Mouse (Mus musculus) CH12.LX (cell line): ENCODE data around the gene Smyd3. TPM values are rescaled to one million over a fixed set of nuclear protein-coding genes. Genes with fewer than 3 reads are reported as not detected.

Experiments used
- DNase-seq: peaks from one replicate; pipeline ENCODE4 v3.0.0-alpha.2; 2013; ENCODE audit errors: extremely low read depth
- H3K27ac ChIP-seq: 2 replicates; pipeline ENCODE4 v1.5.1; 2012; ENCODE audit warnings: low read depth, mild to moderate bottlenecking, control low read depth, moderate library complexity; ENCODE audit not compliant: insufficient read depth
- H3K27me3 ChIP-seq: replicated peaks from 2 replicates; pipeline ENCODE3; 2012; ENCODE audit warnings: inconsistent platforms
- H3K36me3 ChIP-seq, 2 experiments: replicated peaks in 1 of 2; 2 replicates each; pipeline versions ENCODE3 to v1.6.1; 2012; ENCODE audit warnings: inconsistent platforms in 1 of 2, low read length in 1 of 2, mild to moderate bottlenecking in 1 of 2, mixed read lengths in 1 of 2, moderate library complexity in 1 of 2; ENCODE audit not compliant: control insufficient read depth in 1 of 2, insufficient read depth in 1 of 2
- H3K4me1 ChIP-seq, 2 experiments: 2 replicates each; pipeline ENCODE4 v1.6.1; 2012; ENCODE audit warnings: inconsistent platforms in 1 of 2, moderate library complexity in 1 of 2; ENCODE audit not compliant: insufficient read depth in 2 of 2, control insufficient read depth in 1 of 2
- H3K4me2 ChIP-seq: 2 replicates; pipeline ENCODE4 v1.6.1; 2012; ENCODE audit warnings: low read depth, mild to moderate bottlenecking, control low read depth; ENCODE audit not compliant: poor library complexity, insufficient read depth, severe bottlenecking
- H3K4me3 ChIP-seq, 3 experiments: fragments of 150-350 bp in 1 of 3; sonication (generic) in 1 of 3; replicated peaks in 1 of 3; 2 replicates each; pipeline versions ENCODE3 to v1.5.1; 2011 to 2012; ENCODE audit warnings: low read depth in 2 of 3, low read length in 2 of 3, mild to moderate bottlenecking in 2 of 3, moderate library complexity in 2 of 3, control low read depth in 1 of 3, improper control_type of control experiment in 1 of 3, inconsistent platforms in 1 of 3, mixed read lengths in 1 of 3; ENCODE audit not compliant: poor library complexity in 1 of 3
- H3K79me2 ChIP-seq: replicated peaks from 2 replicates; pipeline ENCODE4 v1.6.1; 2012; ENCODE audit warnings: mild to moderate bottlenecking, moderate library complexity; ENCODE audit not compliant: control insufficient read depth, poor library complexity, insufficient read depth, severe bottlenecking; ENCODE audit errors: extremely low read depth
- H3K9ac ChIP-seq: 2 replicates; pipeline ENCODE4 v1.6.1; 2012; ENCODE audit warnings: low read depth, mild to moderate bottlenecking, control low read depth, moderate library complexity; ENCODE audit not compliant: insufficient read depth
- H3K9me3 ChIP-seq: replicated peaks from 2 replicates; pipeline ENCODE3; 2012; ENCODE audit warnings: low read length, inconsistent platforms, mixed read lengths
- CHD2 ChIP-seq: IDR thresholded peaks from 2 replicates; pipeline ENCODE4 v1.6.1; 2011; ENCODE audit warnings: low read length, improper control_type of control experiment
- CTCF ChIP-seq, 2 experiments: IDR thresholded peaks in 1 of 2; conservative IDR thresholded peaks in 1 of 2; 2 replicates each; pipeline ENCODE4 v1.5.1; 2011 to 2012; ENCODE audit warnings: low read depth in 2 of 2, low read length in 2 of 2, improper control_type of control experiment in 1 of 2, inconsistent platforms in 1 of 2, mild to moderate bottlenecking in 1 of 2, moderate library complexity in 1 of 2
- ELF1 ChIP-seq: IDR thresholded peaks from 2 replicates; pipeline ENCODE4 v1.6.1; 2014; ENCODE audit warnings: low read depth, mild to moderate bottlenecking, inconsistent platforms, low read length, improper control_type of control experiment
- EP300 ChIP-seq: IDR thresholded peaks from 2 replicates; pipeline ENCODE4 v1.6.1; 2011; ENCODE audit warnings: low read length, improper control_type of control experiment
- ETS1 ChIP-seq: conservative IDR thresholded peaks from 2 replicates; pipeline ENCODE4 v1.6.1; 2012; ENCODE audit warnings: low read depth, mild to moderate bottlenecking, inconsistent platforms, low read length, improper control_type of control experiment, moderate library complexity
- HCFC1 ChIP-seq: IDR thresholded peaks from 2 replicates; pipeline ENCODE4 v1.6.1; 2012; ENCODE audit warnings: low read depth, mild to moderate bottlenecking, inconsistent platforms, low read length, improper control_type of control experiment
- JUND ChIP-seq: conservative IDR thresholded peaks from 2 replicates; pipeline ENCODE4 v1.6.1; 2011; ENCODE audit warnings: low read depth, low read length, improper control_type of control experiment
- KAT2A ChIP-seq: IDR thresholded peaks from 2 replicates; pipeline ENCODE4 v1.6.1; 2012; ENCODE audit warnings: low read length, improper control_type of control experiment, inconsistent platforms; ENCODE audit not compliant: insufficient replicate concordance
- MXI1 ChIP-seq: IDR thresholded peaks from 2 replicates; pipeline ENCODE4 v1.6.1; 2011; ENCODE audit warnings: mild to moderate bottlenecking, low read depth, low read length, improper control_type of control experiment
- NELFE ChIP-seq: IDR thresholded peaks from 2 replicates; pipeline ENCODE4 v1.6.1; 2011; ENCODE audit warnings: low read depth, low read length, improper control_type of control experiment
- NRF1 ChIP-seq: IDR thresholded peaks from 2 replicates; pipeline ENCODE4 v1.6.1; 2014; ENCODE audit warnings: low read depth, mild to moderate bottlenecking, inconsistent platforms, low read length, improper control_type of control experiment, moderate library complexity
- POLR2A ChIP-seq: IDR thresholded peaks from 2 replicates; pipeline ENCODE4 v1.6.1; 2011; ENCODE audit warnings: low read depth, mild to moderate bottlenecking, improper control_type of control experiment, low read length
- RAD21 ChIP-seq: IDR thresholded peaks from 2 replicates; pipeline ENCODE4 v1.6.1; 2011; ENCODE audit warnings: low read depth, mild to moderate bottlenecking, low read length, improper control_type of control experiment, moderate library complexity
- RCOR1 ChIP-seq: conservative IDR thresholded peaks from 2 replicates; pipeline ENCODE4 v1.6.1; 2012; ENCODE audit warnings: low read depth, mild to moderate bottlenecking, inconsistent platforms, low read length, improper control_type of control experiment
- SIN3A ChIP-seq: IDR thresholded peaks from 2 replicates; pipeline ENCODE4 v1.6.1; 2012; ENCODE audit warnings: low read length, improper control_type of control experiment, inconsistent platforms
- SMC3 ChIP-seq: IDR thresholded peaks from 2 replicates; pipeline ENCODE4 v1.6.1; 2011; ENCODE audit warnings: low read depth, low read length, improper control_type of control experiment
- TCF12 ChIP-seq: IDR thresholded peaks from 2 replicates; pipeline ENCODE4 v1.6.1; 2014; ENCODE audit warnings: low read depth, mild to moderate bottlenecking, inconsistent platforms, low read length, improper control_type of control experiment
- USF1 ChIP-seq: IDR thresholded peaks from 2 replicates; pipeline ENCODE4 v1.6.1; 2014; ENCODE audit warnings: low read depth, mild to moderate bottlenecking, inconsistent platforms, low read length, improper control_type of control experiment
- USF2 ChIP-seq: conservative IDR thresholded peaks from 2 replicates; pipeline ENCODE4 v1.6.1; 2011; ENCODE audit warnings: low read depth, low read length, improper control_type of control experiment
- ZC3H11A ChIP-seq: IDR thresholded peaks from 2 replicates; pipeline ENCODE4 v1.6.1; 2012; ENCODE audit warnings: low read depth, mild to moderate bottlenecking, inconsistent platforms, low read length, improper control_type of control experiment
- ZKSCAN1 ChIP-seq: IDR thresholded peaks from 2 replicates; pipeline ENCODE4 v1.6.1; 2012; ENCODE audit warnings: low read depth, inconsistent platforms, low read length, improper control_type of control experiment, borderline replicate concordance
- dilution Hi-C: fragments of 300-500 bp; cut with MboI; formaldehyde crosslinking; loops from 2 replicates; pipeline ENCODE4 v1.14.3; 2020; ENCODE audit warnings: low sequenced_read_pairs; ENCODE audit not compliant: extremely low pct_unique_long_range_greater_than_20kb, extremely low pct_ligation_motif_present
- in situ Hi-C: fragments of 300-500 bp; cut with MboI; formaldehyde crosslinking; loops from 3 replicates; pipeline ENCODE4 v1.14.3; 2019; ENCODE audit warnings: low sequenced_read_pairs, low pct_ligation_motif_present, low pct_unique_long_range_greater_than_20kb, mixed read lengths
- polyA plus RNA-seq: library from polyadenylated mRNA; unstranded; fragments of >175 nt; gene quantifications from 2 replicates; pipeline ENCODE4 v1.2.1, GENCODE M21; 2012; ENCODE audit warnings: low read depth; ENCODE audit not compliant: insufficient read length
- total RNA-seq, 2 experiments: library from RNA; depleted of rRNA; stranded (reverse); fragments of 300-350 nt in 1 of 2; fragments of >200 nt in 1 of 2; gene quantifications; 2 replicates each; pipeline ENCODE4 v1.2.3; 2012 to 2014

Smyd3 gene
- total and polyA plus RNA-seq, 3 experiments: 11.4 to 12.5 (median 11.8) TPM

DNA sequence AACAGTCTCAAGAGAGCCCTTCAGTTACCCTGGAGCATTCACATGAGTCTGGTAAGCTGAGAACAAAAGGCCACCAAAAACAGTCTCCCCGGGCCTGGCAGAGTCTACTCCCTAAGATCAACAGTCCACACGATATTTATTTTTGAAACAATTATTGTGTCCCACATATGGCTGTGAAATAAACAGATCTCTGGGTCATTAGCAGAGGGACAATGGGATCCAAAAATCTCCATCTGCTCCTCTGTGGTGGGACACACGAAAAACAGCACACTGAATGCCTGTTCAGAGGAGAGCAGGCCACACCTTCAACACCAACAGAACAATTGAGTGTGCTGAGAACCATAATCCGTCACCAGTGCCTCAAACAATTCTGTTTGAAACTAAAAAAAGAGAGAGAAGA is 300.8 kb downstream of the Smyd3 start:
- Histone ChIP-seq H3K9me3 (no peaks in the 10 kb centered on the region), H3K9ac (no peak overlapping the region), H3K4me3 (no peak overlapping the region), H3K79me2 (no peaks in the 10 kb centered on the region), H3K27ac (no peak overlapping the region), H3K4me2 (no peak overlapping the region), H3K36me3 (no peaks in the 10 kb centered on the region), H3K4me1 (peaks cover 2 to 9% of the 10 kb centered on the region in 2 experiments; a peak in 2 of 4 replicates), H3K27me3 (no peaks in the 10 kb centered on the region)
- TF ChIP-seq EP300: no peak
- TF ChIP-seq ZC3H11A: no peak
- TF ChIP-seq MXI1: no peak
- no peak for TF ChIP-seq SMC3
- TF ChIP-seq KAT2A: no peak
- TF ChIP-seq POLR2A: no peak
- TF ChIP-seq NELFE: no peak
- no peak for TF ChIP-seq HCFC1
- no peak for TF ChIP-seq JUND
- TF ChIP-seq CHD2: no peak
- no peak for TF ChIP-seq TCF12
- TF ChIP-seq ZKSCAN1: no peak
- TF ChIP-seq RCOR1: no peak
- no peak for TF ChIP-seq SIN3A
- in situ Hi-C loops: no loop called here
- dilution Hi-C loops: no loop called here
- DNase-seq: no peak

DNA sequence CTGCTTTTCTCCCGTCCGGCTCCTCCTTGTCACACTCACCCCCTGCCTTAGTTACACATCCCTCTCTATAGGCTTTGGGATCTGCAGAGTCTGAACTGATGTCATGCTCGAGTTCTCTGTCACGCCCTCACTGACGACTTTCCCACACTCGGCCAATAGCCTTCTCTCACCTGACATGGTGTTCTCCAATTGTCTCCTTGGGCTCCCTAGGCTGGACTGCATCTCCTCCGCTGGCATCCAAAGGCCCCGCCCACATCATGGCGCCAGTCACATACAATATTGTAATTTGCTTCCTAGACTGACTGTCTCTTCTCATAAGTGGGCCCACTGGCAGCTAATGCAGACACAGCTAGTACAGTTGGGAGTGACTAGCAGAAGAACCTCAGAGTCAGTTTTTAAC is 304.5 kb downstream of the Smyd3 start:
- DNase-seq: no peak
- in situ Hi-C loops (no loop called here), dilution Hi-C loops (no loop called here)
- Histone ChIP-seq H3K4me2 (no peak overlapping the region), H3K9me3 (no peaks in the 10 kb centered on the region), H3K9ac (no peak overlapping the region), H3K36me3 (no peaks in the 10 kb centered on the region), H3K4me3 (no peak overlapping the region), H3K4me1 (peaks cover 2 to 5% of the 10 kb centered on the region in 2 experiments; a peak in 2 of 4 replicates), H3K27ac (no peak overlapping the region), H3K27me3 (no peaks in the 10 kb centered on the region), H3K79me2 (no peaks in the 10 kb centered on the region)
- no peak for TF ChIP-seq NRF1
- no peak for TF ChIP-seq JUND
- no peak for TF ChIP-seq USF1
- no peak for TF ChIP-seq USF2
- TF ChIP-seq RAD21: no peak
- TF ChIP-seq CTCF (conservative IDR thresholded peaks at IDR 0.05 in 1 of 2, IDR thresholded peaks at IDR 0.05 in 1 of 2; ENCODE audit: low read depth in 2 of 2, low read length in 2 of 2): no peak
- TF ChIP-seq ETS1: no peak
- TF ChIP-seq ZC3H11A: no peak
- TF ChIP-seq HCFC1: no peak
- TF ChIP-seq RCOR1: no peak
- TF ChIP-seq ELF1: no peak
